Mouse (Mus musculus): ENCODE data around the gene Wdr95.

Gene Wdr95

GRCm38 (mm10) chr5:149623815-149624675 lies 95.6 kb downstream of the Wdr95 start:
- no peak for DNase-seq (ENCODE audit: low spot score)

- DNase-seq (ENCODE audit: low spot score): no peak
These were observed 97.1 kb downstream of the Wdr95 start for GRCm38 (mm10) chr5:149625547-149625946.

- no peak for DNase-seq (ENCODE audit: low spot score)
These were observed 106.0 kb downstream of the Wdr95 start for GRCm38 (mm10) chr5:149634409-149635035.

- no peak for DNase-seq (ENCODE audit: low spot score)
These were observed 107.1 kb downstream of the Wdr95 start for GRCm38 (mm10) chr5:149635556-149635955.

- DNase-seq (ENCODE audit: low spot score): peak; percentile 98
These were observed 107.8 kb downstream of the Wdr95 start, which contains the start of gene Hsph1 for GRCm38 (mm10) chr5:149636075-149636920. Gene Hsph1 (minus strand): TSS chr5:149636376.

GRCm38 (mm10) chr5:149637306-149637705 lies 108.8 kb downstream of the Wdr95 start:
- DNase-seq (ENCODE audit: low spot score): no peak

- no peak for DNase-seq (ENCODE audit: low spot score)
These were observed 112.9 kb downstream of the Wdr95 start for GRCm38 (mm10) chr5:149641277-149641892.

- no peak for DNase-seq (ENCODE audit: low spot score)
These were observed 113.9 kb downstream of the Wdr95 start for GRCm38 (mm10) chr5:149642366-149642765.

- DNase-seq (ENCODE audit: low spot score): no peak
These were observed 114.5 kb downstream of the Wdr95 start for GRCm38 (mm10) chr5:149642783-149643509.

GRCm38 (mm10) chr5:149647367-149648115 lies 119.1 kb downstream of the Wdr95 start:
- DNase-seq (ENCODE audit: low spot score): no peak

GRCm38 (mm10) chr5:149648196-149648595 lies 119.7 kb downstream of the Wdr95 start:
- DNase-seq (ENCODE audit: low spot score): no peak

- DNase-seq (ENCODE audit: low spot score): no peak
These were observed 120.5 kb downstream of the Wdr95 start for GRCm38 (mm10) chr5:149648895-149649406.

GRCm38 (mm10) chr5:149649499-149650178 lies 121.2 kb downstream of the Wdr95 start:
- no peak for DNase-seq (ENCODE audit: low spot score)

GRCm38 (mm10) chr5:149650179-149650553 lies 121.7 kb downstream of the Wdr95 start:
- DNase-seq (ENCODE audit: low spot score): no peak

- DNase-seq (ENCODE audit: low spot score): no peak
These were observed 127.2 kb downstream of the Wdr95 start for GRCm38 (mm10) chr5:149655636-149656035.

- DNase-seq (ENCODE audit: low spot score): no peak
These were observed 129.5 kb downstream of the Wdr95 start for GRCm38 (mm10) chr5:149658022-149658421.

- no peak for DNase-seq (ENCODE audit: low spot score)
These were observed 130.4 kb downstream of the Wdr95 start for GRCm38 (mm10) chr5:149658741-149659413.

- DNase-seq (ENCODE audit: low spot score): no peak
These were observed 130.9 kb downstream of the Wdr95 start for GRCm38 (mm10) chr5:149659414-149659780.

GRCm38 (mm10) chr5:149661428-149661827 lies 132.9 kb downstream of the Wdr95 start:
- DNase-seq (ENCODE audit: low spot score): no peak

All from urinary bladder, postnatal 14 days (tissue).